Mouse (Mus musculus): ENCODE results near the gene Nenf. TPM values are rescaled to one million over a fixed set of nuclear protein-coding genes. Genes with fewer than 3 reads are reported as not detected.

The Nenf gene
- polyA plus RNA-seq, 1 experiment = 143 TPM

GRCm38 (mm10) chr1:191356936-191357335 lies 38.9 kb upstream of the Nenf start:
- Histone ChIP-seq H3K79me2 (ENCODE audit: control insufficient read depth, insufficient read depth) (no peaks in the 10 kb centered on the region), H3K4me3 (no peak overlapping the region), H3ac (ENCODE audit: control insufficient read depth, insufficient read length) (no peak overlapping the region), H3K36me3 (ENCODE audit: control insufficient read depth, insufficient read depth) (peaks cover 50% of the 10 kb centered on the region), H3K27me3 (ENCODE audit: control insufficient read depth, insufficient read depth, insufficient read length) (no peaks in the 10 kb centered on the region), H3K4me2 (ENCODE audit: low read depth) (no peak overlapping the region)
- TF ChIP-seq SRF (IDR thresholded peaks at IDR 0.05; ENCODE audit: control insufficient read depth, insufficient read length, low read depth) (no peak), MYOG (IDR thresholded peaks at IDR 0.05; ENCODE audit: control insufficient read depth in 1 of 3, insufficient read depth in 1 of 3, insufficient read length in 2 of 3, low read depth in 2 of 3) (no peak), POLR2AphosphoS2 (IDR thresholded peaks at IDR 0.05; ENCODE audit: insufficient read length, low read depth) (no peak), USF1 (IDR thresholded peaks at IDR 0.05; ENCODE audit: low read depth) (no peak), TCF3 (IDR thresholded peaks at IDR 0.05; ENCODE audit: insufficient read length, low read depth) (no peak), POLR2A (IDR thresholded peaks at IDR 0.05; ENCODE audit: insufficient read length, low read depth) (no peak), CEBPB (IDR thresholded peaks at IDR 0.05; ENCODE audit: insufficient read depth, poor library complexity, severe bottlenecking) (no peak), E2F4 (IDR thresholded peaks at IDR 0.05; ENCODE audit: insufficient read depth) (no peak)

GRCm38 (mm10) chr1:191353836-191354235 lies 35.8 kb upstream of the Nenf start:
- Histone ChIP-seq H3K4me2 (ENCODE audit: low read depth) (no peak overlapping the region), H3K4me3 (no peak overlapping the region), H3ac (ENCODE audit: control insufficient read depth, insufficient read length) (no peak overlapping the region), H3K27me3 (ENCODE audit: control insufficient read depth, insufficient read depth, insufficient read length) (no peaks in the 10 kb centered on the region), H3K79me2 (ENCODE audit: control insufficient read depth, insufficient read depth) (no peaks in the 10 kb centered on the region), H3K36me3 (ENCODE audit: control insufficient read depth, insufficient read depth) (peaks cover 54% of the 10 kb centered on the region)
- TF ChIP-seq POLR2AphosphoS2 (IDR thresholded peaks at IDR 0.05; ENCODE audit: insufficient read length, low read depth) = no peak

GRCm38 (mm10) chr1:191352786-191353488 lies 34.9 kb upstream of the Nenf start:
- TF ChIP-seq TCF12 (IDR thresholded peaks at IDR 0.05; ENCODE audit: insufficient read depth, poor library complexity, severe bottlenecking) (no peak), POLR2AphosphoS2 (IDR thresholded peaks at IDR 0.05; ENCODE audit: insufficient read length, low read depth) (no peak), MAX (IDR thresholded peaks at IDR 0.05; ENCODE audit: low read depth) (no peak), MYOD1 (IDR thresholded peaks at IDR 0.05; ENCODE audit: control insufficient read depth in 1 of 3, insufficient read length in 2 of 3, low read depth in 2 of 3) (no peak), USF1 (IDR thresholded peaks at IDR 0.05; ENCODE audit: low read depth) (no peak), E2F4 (IDR thresholded peaks at IDR 0.05; ENCODE audit: insufficient read depth) (no peak), TCF3 (IDR thresholded peaks at IDR 0.05; ENCODE audit: insufficient read length, low read depth) (no peak), POLR2A (IDR thresholded peaks at IDR 0.05; ENCODE audit: insufficient read length, low read depth) (no peak), SRF (IDR thresholded peaks at IDR 0.05; ENCODE audit: control insufficient read depth, insufficient read length, low read depth) (no peak), CEBPB (IDR thresholded peaks at IDR 0.05; ENCODE audit: insufficient read depth, poor library complexity, severe bottlenecking) (no peak)
- no peak overlapping the region for H3K4me2 ChIP-seq (ENCODE audit: low read depth)
- H3K4me3 ChIP-seq = no peak overlapping the region
- H3K36me3 ChIP-seq (ENCODE audit: control insufficient read depth, insufficient read depth) = peaks cover 50% of the 10 kb centered on the region
- no peak overlapping the region for H3ac ChIP-seq (ENCODE audit: control insufficient read depth, insufficient read length)
- no peaks in the 10 kb centered on the region for H3K79me2 ChIP-seq (ENCODE audit: control insufficient read depth, insufficient read depth)
- H3K27me3 ChIP-seq (ENCODE audit: control insufficient read depth, insufficient read depth, insufficient read length) = no peaks in the 10 kb centered on the region

DNA sequence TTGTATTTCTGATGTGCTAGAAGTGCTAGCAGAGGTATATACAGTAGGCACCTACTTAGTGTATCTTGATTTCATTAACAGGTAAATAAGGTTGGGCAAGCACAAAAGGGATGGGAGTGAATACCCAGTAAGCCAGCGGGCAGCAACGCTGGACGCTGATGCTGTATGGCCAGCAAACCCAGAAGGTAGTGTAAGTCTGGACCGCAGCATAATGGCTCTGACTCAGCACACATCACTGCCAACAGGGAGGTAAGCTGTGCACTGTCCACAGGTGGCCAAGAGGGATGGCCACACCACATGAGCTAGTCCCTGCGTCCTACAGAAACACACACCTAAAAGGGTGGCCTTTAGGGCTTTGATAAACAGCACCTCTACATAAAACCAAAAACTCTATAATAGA lies 32.4 kb upstream of the Nenf start:
- no peak for TF ChIP-seq REST (IDR thresholded peaks at IDR 0.05; ENCODE audit: insufficient read depth, insufficient read length)
- TF ChIP-seq POLR2AphosphoS2 (IDR thresholded peaks at IDR 0.05; ENCODE audit: insufficient read length, low read depth) = peak; percentile 50
- peaks cover 30% of the 10 kb centered on the region for H3K36me3 ChIP-seq (ENCODE audit: control insufficient read depth, insufficient read depth)

GRCm38 (mm10) chr1:191349486-191350037 lies 31.6 kb upstream of the Nenf start:
- no peak overlapping the region for H3K4me2 ChIP-seq (ENCODE audit: low read depth)
- H3ac ChIP-seq (ENCODE audit: control insufficient read depth, insufficient read length) = no peak overlapping the region
- H3K27me3 ChIP-seq (ENCODE audit: control insufficient read depth, insufficient read depth, insufficient read length) = no peaks in the 10 kb centered on the region
- no peak overlapping the region for H3K4me3 ChIP-seq
- peaks cover 25% of the 10 kb centered on the region for H3K36me3 ChIP-seq (ENCODE audit: control insufficient read depth, insufficient read depth)
- no peak for TF ChIP-seq REST (IDR thresholded peaks at IDR 0.05; ENCODE audit: insufficient read depth, insufficient read length)
- TF ChIP-seq POLR2AphosphoS2 (IDR thresholded peaks at IDR 0.05; ENCODE audit: insufficient read length, low read depth) = no peak
- H3K79me2 ChIP-seq (ENCODE audit: control insufficient read depth, insufficient read depth) = no peaks in the 10 kb centered on the region

More for the DNA sequence above, 32.4 kb upstream of the Nenf start:
- H3ac ChIP-seq (ENCODE audit: control insufficient read depth, insufficient read length) = no peak overlapping the region
- H3K4me2 ChIP-seq (ENCODE audit: low read depth) = no peak overlapping the region
- H3K79me2 ChIP-seq (ENCODE audit: control insufficient read depth, insufficient read depth) = no peaks in the 10 kb centered on the region
- H3K27me3 ChIP-seq (ENCODE audit: control insufficient read depth, insufficient read depth, insufficient read length) = no peaks in the 10 kb centered on the region
- H3K4me3 ChIP-seq = no peak overlapping the region

- Histone ChIP-seq H3K4me3 (no peak overlapping the region), H3K4me2 (ENCODE audit: low read depth) (no peak overlapping the region), H3K36me3 (ENCODE audit: control insufficient read depth, insufficient read depth) (peaks cover 22% of the 10 kb centered on the region)
Observed at GRCm38 (mm10) chr1:191348996-191349395, 31.0 kb upstream of the Nenf start.

More at GRCm38 (mm10) chr1:191348996-191349395, 31.0 kb upstream of the Nenf start:
- no peak for TF ChIP-seq REST (IDR thresholded peaks at IDR 0.05; ENCODE audit: insufficient read depth, insufficient read length)
- TF ChIP-seq MYOG (IDR thresholded peaks at IDR 0.05; ENCODE audit: control insufficient read depth in 1 of 3, insufficient read depth in 1 of 3, insufficient read length in 2 of 3, low read depth in 2 of 3) = no peak
- TF ChIP-seq E2F4 (IDR thresholded peaks at IDR 0.05; ENCODE audit: insufficient read depth) = no peak
- TF ChIP-seq MYOD1 (IDR thresholded peaks at IDR 0.05; ENCODE audit: control insufficient read depth in 1 of 3, insufficient read length in 2 of 3, low read depth in 2 of 3) = no peak
- TF ChIP-seq CEBPB (IDR thresholded peaks at IDR 0.05; ENCODE audit: insufficient read depth, poor library complexity, severe bottlenecking) = no peak
- TF ChIP-seq POLR2AphosphoS2 (IDR thresholded peaks at IDR 0.05; ENCODE audit: insufficient read length, low read depth) = no peak
- no peak for TF ChIP-seq MAX (IDR thresholded peaks at IDR 0.05; ENCODE audit: low read depth)
- no peak for TF ChIP-seq TCF3 (IDR thresholded peaks at IDR 0.05; ENCODE audit: insufficient read length, low read depth)
- TF ChIP-seq POLR2A (IDR thresholded peaks at IDR 0.05; ENCODE audit: insufficient read length, low read depth) = no peak
- TF ChIP-seq USF1 (IDR thresholded peaks at IDR 0.05; ENCODE audit: low read depth) = no peak
- TF ChIP-seq SRF (IDR thresholded peaks at IDR 0.05; ENCODE audit: control insufficient read depth, insufficient read length, low read depth) = no peak
- no peak for TF ChIP-seq TCF12 (IDR thresholded peaks at IDR 0.05; ENCODE audit: insufficient read depth, poor library complexity, severe bottlenecking)
- H3ac ChIP-seq (ENCODE audit: control insufficient read depth, insufficient read length) = no peak overlapping the region
- no peaks in the 10 kb centered on the region for H3K79me2 ChIP-seq (ENCODE audit: control insufficient read depth, insufficient read depth)
- H3K27me3 ChIP-seq (ENCODE audit: control insufficient read depth, insufficient read depth, insufficient read length) = no peaks in the 10 kb centered on the region
